Mouse (Mus musculus) kidney, adult 11 months (tissue): ENCODE data around the gene Klrb1f.
"Not testable (repeated sequence)": the region's sequence is repeated elsewhere in the genome, so short reads cannot be mapped to it uniquely, and the experiment has no call there.

Experiments
- DNase-seq: peaks from one replicate; pipeline ENCODE4 v3.0.0; 2022

Klrb1f gene

GRCm38 (mm10) chr6:129045601-129046000 lies at the start of gene Klrb1f:
TSS of gene Klrb1f (plus strand) at chr6:129045901.
- DNase-seq = no peak

GRCm38 (mm10) chr6:128996054-128996767 lies 49.5 kb upstream of the Klrb1f start:
- no peak for DNase-seq

- DNase-seq = peak; percentile 29
Observed at GRCm38 (mm10) chr6:128996768-128997442, 48.8 kb upstream of the Klrb1f start.

- DNase-seq = no peak
Observed at GRCm38 (mm10) chr6:129001392-129001791, 44.3 kb upstream of the Klrb1f start.

- no peak for DNase-seq
Observed at GRCm38 (mm10) chr6:129008552-129008951, 37.1 kb upstream of the Klrb1f start.

- peak; percentile 38 for DNase-seq
Observed at GRCm38 (mm10) chr6:129009846-129010504, 35.7 kb upstream of the Klrb1f start.

GRCm38 (mm10) chr6:129010505-129010873 lies 35.2 kb upstream of the Klrb1f start:
- no peak for DNase-seq

- not testable (repeated sequence) for DNase-seq
Observed at GRCm38 (mm10) chr6:129012012-129012411, 33.7 kb upstream of the Klrb1f start.

GRCm38 (mm10) chr6:129012966-129013365 lies 32.7 kb upstream of the Klrb1f start:
- DNase-seq = no peak

GRCm38 (mm10) chr6:129013762-129014276 lies 31.9 kb upstream of the Klrb1f start:
- no peak for DNase-seq

- DNase-seq = no peak
Observed at GRCm38 (mm10) chr6:129014399-129014798, 31.3 kb upstream of the Klrb1f start.

- DNase-seq = no peak
Observed at GRCm38 (mm10) chr6:129027451-129028248, 18.1 kb upstream of the Klrb1f start.

- DNase-seq = no peak
Observed at GRCm38 (mm10) chr6:129030175-129030824, 15.4 kb upstream of the Klrb1f start.

- DNase-seq = no peak
Observed at GRCm38 (mm10) chr6:129030964-129031363, 14.7 kb upstream of the Klrb1f start.

GRCm38 (mm10) chr6:129033397-129033796 lies 12.3 kb upstream of the Klrb1f start:
- no peak for DNase-seq

GRCm38 (mm10) chr6:129035017-129035416 lies 10.7 kb upstream of the Klrb1f start:
- DNase-seq = no peak

- DNase-seq = no peak
Observed at GRCm38 (mm10) chr6:129036326-129036725, 9.4 kb upstream of the Klrb1f start.

- no peak for DNase-seq
Observed at GRCm38 (mm10) chr6:129036890-129037463, 8.7 kb upstream of the Klrb1f start.

- DNase-seq = no peak
Observed at GRCm38 (mm10) chr6:129041470-129041869, 4.2 kb upstream of the Klrb1f start.

GRCm38 (mm10) chr6:129042470-129042869 lies 3.2 kb upstream of the Klrb1f start:
- no peak for DNase-seq

- DNase-seq = no peak
Observed at GRCm38 (mm10) chr6:129048381-129048780, 2.7 kb downstream of the Klrb1f start.
